Mouse (Mus musculus) cortical plate, adult 2 months (tissue): ENCODE data around the gene Tbx2. TPM values are rescaled to one million over a fixed set of nuclear protein-coding genes. Genes with fewer than 3 reads are reported as not detected.

ENCODE experiments used
- H3K27ac ChIP-seq: fragments of 200-500 bp; 2 replicates; pipeline ENCODE4 v1.5.1; 2012; ENCODE audit warnings: low read length, control low read depth, inconsistent platforms; ENCODE audit not compliant: insufficient read depth
- H3K4me1 ChIP-seq: fragments of 200-500 bp; 2 replicates; pipeline ENCODE4 v1.6.1; 2011; ENCODE audit warnings: low read length; ENCODE audit not compliant: control insufficient read depth, insufficient read depth
- H3K4me3 ChIP-seq: fragments of 200-500 bp; 2 replicates; pipeline ENCODE4 v1.5.1; 2011; ENCODE audit warnings: mild to moderate bottlenecking, low read length, control low read depth; ENCODE audit not compliant: insufficient read depth
- CTCF ChIP-seq: fragments of 200-500 bp; IDR thresholded peaks from 2 replicates; pipeline ENCODE4 v1.5.1; 2011; ENCODE audit warnings: mild to moderate bottlenecking, control low read depth, low read length; ENCODE audit not compliant: insufficient read depth; ENCODE audit errors: extremely low read depth
- POLR2A ChIP-seq: fragments of 200-500 bp; IDR thresholded peaks from 2 replicates; pipeline ENCODE4 v1.6.1; 2011; ENCODE audit warnings: mild to moderate bottlenecking, low read length, control low read depth; ENCODE audit not compliant: insufficient read depth; ENCODE audit errors: extremely low read depth
- polyA plus RNA-seq: library from polyadenylated mRNA; depleted of rRNA; stranded (reverse); fragments of >200 nt; gene quantifications from 2 replicates; pipeline ENCODE4 v1.2.3, GENCODE M21; 2012

Gene Tbx2
- polyA plus RNA-seq, 1 experiment, result 2.7 TPM

DNA sequence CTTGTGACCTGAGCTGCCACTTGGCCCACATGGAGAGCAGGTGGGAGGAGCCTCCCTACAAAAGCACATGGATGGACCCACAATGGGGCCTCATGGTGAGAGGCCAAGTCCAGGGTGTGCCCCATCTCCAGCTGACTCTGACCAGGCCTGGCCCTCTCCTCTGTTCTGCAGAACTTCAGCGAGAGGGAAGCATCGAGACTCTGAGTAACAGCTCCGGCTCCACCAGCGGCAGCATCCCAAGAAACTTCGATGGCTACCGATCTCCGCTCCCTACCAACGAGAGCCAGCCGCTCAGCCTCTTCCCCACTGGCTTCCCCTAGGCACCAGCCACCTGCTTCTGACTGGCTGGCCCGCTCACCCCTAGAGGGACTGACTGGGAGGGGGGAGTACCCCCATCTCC lies 7.3 kb upstream of the Tbx2 start:
- TF ChIP-seq CTCF (no peak), POLR2A (no peak)
- no peaks in the 10 kb centered on the region for H3K4me1 ChIP-seq
- H3K4me3 ChIP-seq, result no peak overlapping the region
- H3K27ac ChIP-seq, result no peak overlapping the region

DNA sequence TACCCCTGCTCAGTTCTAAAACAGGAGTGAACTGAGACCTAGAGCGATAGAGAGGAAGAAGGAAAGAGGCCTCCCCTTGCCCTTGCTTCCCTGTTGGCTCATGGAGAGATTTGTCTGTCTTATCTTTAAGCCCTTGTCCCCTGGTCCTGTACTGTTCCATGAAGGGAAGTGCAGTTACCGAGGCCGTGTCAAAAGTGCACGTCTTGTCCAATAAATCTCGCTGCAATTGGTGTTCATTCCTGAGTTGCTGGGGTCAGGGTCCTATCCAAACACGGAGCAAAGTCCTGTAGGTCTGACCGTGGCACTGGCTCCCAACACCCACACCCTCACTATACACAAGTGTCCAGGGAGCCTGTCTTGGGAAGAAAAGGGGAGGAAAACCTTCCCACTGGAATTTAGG lies 6.5 kb upstream of the Tbx2 start:
- TF ChIP-seq POLR2A (no peak), CTCF (no peak)

DNA sequence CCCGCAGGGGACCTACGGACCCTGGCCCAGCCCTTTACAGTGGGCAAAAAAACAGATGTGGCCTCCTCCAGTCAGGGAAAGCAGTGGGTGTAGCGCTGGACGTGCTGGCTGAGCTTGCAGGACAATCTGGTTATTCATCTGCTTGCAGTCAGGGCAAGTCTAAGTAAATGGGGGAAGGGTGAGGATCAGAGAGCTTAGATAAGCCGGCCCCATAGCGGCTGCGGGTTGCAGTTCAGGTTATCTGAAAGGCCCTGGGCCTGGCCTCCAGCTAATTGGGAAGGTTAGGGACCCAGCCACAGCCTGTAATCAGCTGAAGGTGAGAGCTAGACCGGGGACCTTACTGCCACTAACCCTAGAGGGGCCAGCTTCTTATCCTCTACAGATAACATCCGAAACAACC lies 5.0 kb upstream of the Tbx2 start:
- H3K27ac ChIP-seq, result no peak overlapping the region
- H3K4me1 ChIP-seq, result no peaks in the 10 kb centered on the region
- TF ChIP-seq CTCF (no peak), POLR2A (no peak)
- no peak overlapping the region for H3K4me3 ChIP-seq

More for the DNA sequence above, 6.5 kb upstream of the Tbx2 start:
- H3K27ac ChIP-seq, result no peak overlapping the region
- no peak overlapping the region for H3K4me3 ChIP-seq
- no peaks in the 10 kb centered on the region for H3K4me1 ChIP-seq

DNA sequence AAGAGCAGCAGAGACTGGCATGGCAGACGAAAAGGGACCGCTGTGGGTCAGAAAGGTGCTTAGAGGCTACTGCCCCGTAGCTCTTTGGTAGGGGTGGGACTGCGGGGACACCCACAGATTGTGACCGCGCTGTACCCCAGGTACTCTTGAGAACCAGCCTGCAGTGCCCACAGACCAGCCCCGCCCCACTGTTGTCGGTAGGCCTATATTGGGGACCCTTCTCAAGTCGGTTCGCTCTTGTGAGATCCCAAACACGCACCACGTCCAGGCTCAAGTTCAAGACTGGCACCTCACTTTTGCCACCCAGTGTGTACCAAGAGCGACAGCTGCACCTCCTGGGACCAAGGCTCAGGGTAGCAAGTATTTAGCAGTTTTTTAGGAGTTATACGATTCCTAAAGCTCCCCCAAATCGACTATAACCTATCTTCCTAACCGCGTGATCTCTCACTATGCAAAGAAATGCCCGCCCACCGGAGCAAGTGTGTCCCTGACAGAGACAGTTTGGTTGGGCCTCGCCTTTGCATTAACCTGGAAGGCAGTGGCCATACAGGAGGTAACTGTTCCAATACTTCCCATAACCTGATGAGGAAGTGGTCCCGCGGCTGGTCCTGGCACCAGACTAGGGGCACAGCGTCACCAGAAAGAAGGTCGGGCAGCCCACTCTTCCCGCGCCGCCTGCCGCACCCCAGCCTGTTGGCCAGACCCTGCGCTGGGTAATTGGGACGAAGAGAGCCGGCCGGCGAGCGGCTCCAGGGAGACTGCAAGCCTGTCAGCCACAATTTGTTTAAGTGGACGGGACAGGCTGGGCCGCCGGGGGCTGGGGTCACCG lies 3.4 kb upstream of the Tbx2 start:
- no peak overlapping the region for H3K27ac ChIP-seq
- H3K4me1 ChIP-seq, result no peaks in the 10 kb centered on the region
- H3K4me3 ChIP-seq, result no peak overlapping the region
- TF ChIP-seq POLR2A (no peak), CTCF (no peak)

DNA sequence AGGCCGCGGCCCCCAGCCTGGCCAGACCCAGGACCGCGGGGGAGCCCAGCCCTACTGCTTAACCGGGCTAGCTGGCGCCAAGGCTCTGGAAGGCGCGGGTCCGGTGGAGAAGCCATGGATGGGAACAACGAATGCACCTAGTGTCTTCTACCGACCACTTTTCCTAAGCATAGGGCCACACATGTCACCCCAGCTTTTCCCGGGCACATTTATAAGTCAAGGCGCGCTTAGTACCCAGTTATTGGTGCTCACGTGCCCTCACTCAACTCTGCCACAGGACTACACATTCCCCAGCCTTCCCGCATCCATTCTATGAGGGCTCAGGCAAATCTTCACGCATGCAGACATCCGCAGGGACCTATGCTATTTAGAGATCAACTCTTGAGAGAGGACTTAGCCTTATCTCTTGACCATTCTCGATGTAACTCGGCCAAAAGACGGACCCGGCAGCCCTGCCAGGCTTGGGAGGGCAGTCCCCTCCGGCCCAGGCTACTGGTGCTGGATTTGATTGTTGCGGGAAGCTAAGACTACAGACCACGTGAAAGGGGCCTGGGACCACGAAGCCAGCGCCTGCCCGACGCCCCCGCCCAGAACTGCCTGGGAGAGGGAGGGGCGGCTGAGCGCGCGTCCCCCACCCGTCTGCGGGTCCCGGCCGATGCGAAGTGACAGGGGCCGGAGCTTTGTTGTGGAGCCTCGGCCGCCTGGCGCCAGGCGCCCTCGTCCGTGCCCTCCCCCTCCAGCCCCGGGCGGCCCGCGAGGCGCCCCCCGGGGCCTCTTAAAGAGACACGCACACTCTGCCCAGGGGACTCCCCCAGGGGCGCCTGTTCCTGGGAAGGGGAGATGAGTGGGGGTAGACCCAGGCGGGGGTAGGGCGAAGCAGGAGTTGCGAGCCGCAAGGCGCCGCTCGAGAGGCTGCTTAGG lies 2.6 kb upstream of the Tbx2 start:
- TF ChIP-seq POLR2A, result no peak
- no peak for TF ChIP-seq CTCF
- H3K4me3 ChIP-seq, result no peak overlapping the region

DNA sequence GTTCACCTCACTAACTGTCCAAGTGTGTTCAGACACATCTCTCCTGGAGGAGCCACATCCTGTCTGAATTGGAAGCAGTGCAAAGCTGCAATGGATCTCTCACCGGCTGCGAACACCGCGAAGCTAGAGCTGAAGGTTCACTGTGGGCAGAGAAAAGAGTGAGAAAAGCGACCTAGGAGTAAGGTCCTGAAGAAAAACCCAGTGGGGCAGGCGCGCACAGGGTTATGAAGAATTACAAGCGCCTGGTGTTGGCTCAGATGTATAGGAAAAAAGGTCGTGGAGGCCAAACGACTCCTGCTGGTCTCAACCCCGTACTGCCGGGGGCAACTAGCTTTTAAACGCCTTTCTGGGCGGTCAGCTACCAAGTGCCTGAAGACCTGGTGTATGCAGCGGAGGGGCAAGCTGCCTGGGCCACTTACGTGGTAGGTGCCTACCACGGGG lies 1.4 kb upstream of the Tbx2 start:
- no peak overlapping the region for H3K4me3 ChIP-seq
- no peak overlapping the region for H3K27ac ChIP-seq
- TF ChIP-seq POLR2A (no peak), CTCF (no peak)
- no peaks in the 10 kb centered on the region for H3K4me1 ChIP-seq

More for the DNA sequence above, 2.6 kb upstream of the Tbx2 start:
- no peaks in the 10 kb centered on the region for H3K4me1 ChIP-seq
- H3K27ac ChIP-seq, result no peak overlapping the region

DNA sequence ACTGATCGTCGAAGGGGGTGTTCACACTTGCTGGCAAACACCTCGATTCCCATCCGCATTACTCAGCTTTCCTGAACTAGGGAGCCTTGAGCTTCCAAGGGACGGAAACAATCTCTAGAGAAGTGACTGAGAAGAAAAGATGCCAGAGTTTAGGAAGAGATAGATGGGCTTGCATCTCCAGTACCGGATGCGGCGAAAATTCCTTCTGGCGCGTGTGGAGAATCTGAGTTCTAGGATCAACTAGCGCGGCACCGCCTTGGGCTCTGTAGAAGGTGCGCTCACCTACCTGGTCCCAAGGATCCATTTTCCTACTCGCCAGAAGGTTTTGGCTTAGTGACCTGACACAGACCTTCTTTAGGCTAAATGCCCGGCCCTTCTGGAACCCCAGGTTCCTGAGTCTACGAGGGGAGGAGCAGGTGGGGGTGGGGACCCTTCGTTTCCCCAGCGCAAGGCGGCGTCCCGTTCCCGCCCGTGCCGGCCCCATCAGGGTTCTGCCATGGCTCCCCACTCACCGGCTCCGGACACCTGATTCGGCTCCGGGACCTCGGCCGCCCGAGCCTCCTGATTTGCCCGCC lies 608 bp upstream of the Tbx2 start:
- Histone ChIP-seq H3K4me3 (no peak overlapping the region), H3K27ac (no peak overlapping the region), H3K4me1 (no peaks in the 10 kb centered on the region)
- TF ChIP-seq CTCF (no peak), POLR2A (no peak)

DNA sequence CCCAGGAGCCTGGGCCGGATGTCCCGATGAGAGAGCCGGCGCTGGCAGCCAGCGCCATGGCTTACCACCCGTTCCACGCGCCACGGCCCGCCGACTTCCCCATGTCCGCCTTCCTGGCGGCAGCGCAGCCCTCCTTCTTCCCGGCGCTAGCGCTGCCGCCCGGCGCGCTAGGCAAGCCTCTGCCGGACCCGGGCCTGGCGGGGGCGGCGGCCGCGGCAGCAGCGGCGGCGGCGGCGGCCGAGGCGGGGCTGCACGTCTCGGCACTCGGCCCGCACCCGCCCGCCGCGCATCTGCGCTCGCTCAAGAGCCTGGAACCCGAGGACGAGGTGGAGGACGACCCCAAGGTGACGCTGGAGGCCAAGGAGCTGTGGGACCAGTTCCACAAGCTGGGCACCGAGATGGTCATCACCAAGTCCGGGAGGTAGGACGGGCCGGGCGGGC lies 750 bp downstream of the Tbx2 start:
- H3K4me3 ChIP-seq, result no peak overlapping the region
- TF ChIP-seq CTCF (no peak), POLR2A (no peak)

DNA sequence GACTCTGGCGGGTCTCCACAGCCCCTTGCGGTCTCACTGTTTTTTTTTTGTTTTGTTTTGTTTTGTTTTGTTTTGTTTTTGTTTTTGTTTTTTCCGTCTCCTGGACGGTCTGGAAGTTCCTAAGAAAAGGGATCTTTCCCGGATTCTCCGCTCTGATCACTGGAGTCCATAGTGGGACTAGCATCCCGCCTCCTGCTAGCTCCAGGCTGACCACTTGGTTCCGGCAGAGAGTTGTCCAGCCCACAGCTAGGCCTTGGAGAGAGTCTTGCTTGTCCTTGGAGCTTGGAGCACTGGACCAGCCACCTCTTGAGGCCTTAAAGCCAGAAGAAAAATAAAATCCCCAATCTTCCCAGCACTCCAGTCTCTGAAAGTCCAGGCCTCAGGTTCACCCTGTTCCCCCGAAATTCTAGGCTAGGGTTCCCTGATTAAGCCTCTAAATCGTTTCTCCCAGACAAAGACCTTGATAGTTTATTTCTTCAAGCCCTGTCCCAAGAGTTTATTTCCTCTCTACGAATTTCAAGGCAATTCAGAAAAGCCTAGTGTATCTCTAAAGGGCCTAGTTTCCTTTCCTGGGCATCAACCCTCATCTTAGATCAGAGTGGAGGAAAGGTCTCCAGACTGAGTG lies 1.5 kb downstream of the Tbx2 start:
- Histone ChIP-seq H3K27ac (no peak overlapping the region), H3K4me1 (no peaks in the 10 kb centered on the region), H3K4me3 (no peak overlapping the region)
- TF ChIP-seq CTCF, result no peak
- TF ChIP-seq POLR2A, result no peak

More for the DNA sequence above, 750 bp downstream of the Tbx2 start:
- no peaks in the 10 kb centered on the region for H3K4me1 ChIP-seq
- no peak overlapping the region for H3K27ac ChIP-seq
